Mouse (Mus musculus) kidney, adult 2 months (tissue): ENCODE results near the gene Plcg1. TPM values are rescaled to one million over a fixed set of nuclear protein-coding genes. Genes with fewer than 3 reads are reported as not detected.

Experiments
- DNase-seq: peaks from one replicate; pipeline ENCODE4 v3.0.0; 2021
- H3K27ac ChIP-seq: fragments of 200-500 bp; 2 replicates; pipeline ENCODE4 v1.5.1; 2012; ENCODE audit warnings: low read depth, low read length, control low read depth, inconsistent platforms; ENCODE audit not compliant: insufficient read depth
- H3K27me3 ChIP-seq: fragments of 200-500 bp; replicated peaks from 2 replicates; pipeline ENCODE4 v1.6.1; 2012; ENCODE audit warnings: mild to moderate bottlenecking, moderate library complexity, low read length, inconsistent platforms; ENCODE audit not compliant: control insufficient read depth, insufficient read depth
- H3K36me3 ChIP-seq: fragments of 200-500 bp; 2 replicates; pipeline ENCODE4 v1.6.1; 2012; ENCODE audit warnings: mild to moderate bottlenecking, moderate library complexity, low read length, inconsistent platforms; ENCODE audit not compliant: control insufficient read depth, insufficient read depth
- H3K4me1 ChIP-seq: fragments of 200-500 bp; 2 replicates; pipeline ENCODE4 v1.6.1; 2011; ENCODE audit warnings: low read length; ENCODE audit not compliant: control insufficient read depth, insufficient read depth
- H3K4me3 ChIP-seq: fragments of 200-500 bp; 2 replicates; pipeline ENCODE4 v1.5.1; 2011; ENCODE audit warnings: mild to moderate bottlenecking, low read depth, low read length, control low read depth; ENCODE audit not compliant: insufficient read depth
- CTCF ChIP-seq: fragments of 200-500 bp; conservative IDR thresholded peaks from 2 replicates; pipeline ENCODE4 v1.5.1; 2011; ENCODE audit warnings: low read depth, mild to moderate bottlenecking, control low read depth, low read length, moderate library complexity, mixed read lengths; ENCODE audit not compliant: insufficient read depth, insufficient read length
- POLR2A ChIP-seq: fragments of 200-500 bp; IDR thresholded peaks from one replicate; pipeline ENCODE4 v1.6.1; 2011; ENCODE audit warnings: low read depth, low read length, control low read depth
- WGBS: fragments of 180-500 bp; shearing (Covaris S2); methylation state at CpG from one replicate; pipeline ENCODE4 v1.1.7; 2018; 5-methylcytosine and 5-hydroxymethylcytosine counted together
- polyA plus RNA-seq: library from polyadenylated mRNA; depleted of rRNA; stranded (reverse); fragments of >200 nt; gene quantifications from 2 replicates; pipeline ENCODE4 v1.2.3, GENCODE M21; 2012

Gene Plcg1
- polyA plus RNA-seq, 1 experiment, result 33.1 TPM

- WGBS, result 91% methylated on average over 2 of the region's 2 CpGs
- Histone ChIP-seq H3K27me3 (no peaks in the 10 kb centered on the region), H3K4me1 (peaks cover 20% of the 10 kb centered on the region; the same call in 1 of the 2 replicates), H3K27ac (no peak overlapping the region), H3K4me3 (no peak overlapping the region), H3K36me3 (no peaks in the 10 kb centered on the region; the same call in 1 of the 2 replicates)
- TF ChIP-seq CTCF (no peak), POLR2A (no peak)
- DNase-seq, result no peak
These were observed 33.3 kb downstream of the Plcg1 start for GRCm38 (mm10) chr2:160764386-160764785.

GRCm38 (mm10) chr2:160765096-160765495, 34.0 kb downstream of the Plcg1 start:
- H3K4me3 ChIP-seq, result no peak overlapping the region
- no peak overlapping the region for H3K27ac ChIP-seq
- no peak for DNase-seq
- H3K36me3 ChIP-seq, result no peaks in the 10 kb centered on the region; the same call in 1 of the 2 replicates
- peaks cover 20% of the 10 kb centered on the region; the same call in 1 of the 2 replicates for H3K4me1 ChIP-seq
- TF ChIP-seq POLR2A (no peak), CTCF (no peak)
- 74% methylated on average over 3 of the region's 3 CpGs for WGBS
- H3K27me3 ChIP-seq, result no peaks in the 10 kb centered on the region

- peaks cover 20% of the 10 kb centered on the region; the same call in 1 of the 2 replicates for H3K4me1 ChIP-seq
- peak overlapping the region; percentile 19; the same call in 1 of the 2 replicates for H3K27ac ChIP-seq
- no peaks in the 10 kb centered on the region for H3K36me3 ChIP-seq
- H3K4me3 ChIP-seq, result no peak overlapping the region
- no peaks in the 10 kb centered on the region for H3K27me3 ChIP-seq
- whole genome bisulfite sequencing, result 48% methylated on average over 5 of the region's 5 CpGs
- DNase-seq, result peak; percentile 89
- TF ChIP-seq CTCF (no peak), POLR2A (no peak)
These were observed 35.3 kb downstream of the Plcg1 start for GRCm38 (mm10) chr2:160766371-160766771.

GRCm38 (mm10) chr2:160767201-160767600, 36.1 kb downstream of the Plcg1 start:
- TF ChIP-seq CTCF, result no peak
- no peak for TF ChIP-seq POLR2A
- no peaks in the 10 kb centered on the region for H3K27me3 ChIP-seq
- peak overlapping the region; percentile 7; the same call in 1 of the 2 replicates for H3K27ac ChIP-seq
- H3K4me3 ChIP-seq, result no peak overlapping the region
- peak; percentile 34 for DNase-seq
- H3K36me3 ChIP-seq, result no peaks in the 10 kb centered on the region
- WGBS, result 92% methylated on average over 2 of the region's 2 CpGs
- H3K4me1 ChIP-seq, result peaks cover 20% of the 10 kb centered on the region; the same call in 1 of the 2 replicates

GRCm38 (mm10) chr2:160768097-160768695, 37.1 kb downstream of the Plcg1 start:
- Histone ChIP-seq H3K27me3 (no peaks in the 10 kb centered on the region), H3K4me3 (no peak overlapping the region), H3K36me3 (no peaks in the 10 kb centered on the region), H3K27ac (no peak overlapping the region), H3K4me1 (peaks cover 17% of the 10 kb centered on the region; the same call in 1 of the 2 replicates)
- peak; percentile 35 for DNase-seq
- WGBS, result 65% methylated on average over 4 of the region's 4 CpGs
- TF ChIP-seq POLR2A (no peak), CTCF (no peak)

- Histone ChIP-seq H3K27ac (no peak overlapping the region), H3K27me3 (no peaks in the 10 kb centered on the region), H3K4me1 (peaks cover 17% of the 10 kb centered on the region; the same call in 1 of the 2 replicates), H3K4me3 (no peak overlapping the region), H3K36me3 (no peaks in the 10 kb centered on the region)
- DNase-seq, result no peak
- 93% methylated on average over 2 of the region's 2 CpGs for WGBS
- TF ChIP-seq CTCF (no peak), POLR2A (no peak)
These were observed 37.9 kb downstream of the Plcg1 start for GRCm38 (mm10) chr2:160768997-160769396.

GRCm38 (mm10) chr2:160770409-160770808, 39.3 kb downstream of the Plcg1 start:
- DNase-seq, result peak; percentile 55
- Histone ChIP-seq H3K27me3 (no peaks in the 10 kb centered on the region), H3K4me3 (no peak overlapping the region), H3K4me1 (peaks cover 17% of the 10 kb centered on the region; the same call in 1 of the 2 replicates), H3K27ac (no peak overlapping the region), H3K36me3 (no peaks in the 10 kb centered on the region; the same call in none of the 2 replicates)
- no peak for TF ChIP-seq CTCF
- TF ChIP-seq POLR2A, result no peak
